Mouse (Mus musculus): ENCODE results near the gene Xrcc5.

The Xrcc5 gene

GRCm38 (mm10) chr1:72390420-72390819 lies 83.2 kb downstream of the Xrcc5 start:
- CTCF ChIA-PET, result no interaction called here

GRCm38 (mm10) chr1:72399720-72400401 lies 92.6 kb downstream of the Xrcc5 start:
- CTCF ChIA-PET, result no interaction called here

- CTCF ChIA-PET, result no interaction called here
Observed at GRCm38 (mm10) chr1:72400616-72401015, 93.4 kb downstream of the Xrcc5 start.

- CTCF ChIA-PET, result no interaction called here
Observed at GRCm38 (mm10) chr1:72401331-72402069, 94.3 kb downstream of the Xrcc5 start.

- CTCF ChIA-PET, result no interaction called here
Observed at GRCm38 (mm10) chr1:72406505-72407079, 99.4 kb downstream of the Xrcc5 start.

GRCm38 (mm10) chr1:72409936-72410335 lies 102.7 kb downstream of the Xrcc5 start:
- CTCF ChIA-PET, result no interaction called here

- CTCF ChIA-PET, result no interaction called here
Observed at GRCm38 (mm10) chr1:72411108-72411507, 103.9 kb downstream of the Xrcc5 start.

GRCm38 (mm10) chr1:72413205-72413604 lies 106.0 kb downstream of the Xrcc5 start:
- CTCF ChIA-PET, result no interaction called here

GRCm38 (mm10) chr1:72414133-72414532 lies 106.9 kb downstream of the Xrcc5 start:
- CTCF ChIA-PET, result no interaction called here

GRCm38 (mm10) chr1:72414561-72415253 lies 107.5 kb downstream of the Xrcc5 start:
- CTCF ChIA-PET, result no interaction called here

GRCm38 (mm10) chr1:72418744-72419655 lies 111.8 kb downstream of the Xrcc5 start:
- CTCF ChIA-PET, result no interaction called here

GRCm38 (mm10) chr1:72420220-72420619 lies 113.0 kb downstream of the Xrcc5 start:
- CTCF ChIA-PET, result no interaction called here

- CTCF ChIA-PET, result interaction anchor here (0.6 kb wide), 1 partner anchor 1602 kb away, joined by 3 read pairs; no protein-coding TSS in a partner anchor
Observed at GRCm38 (mm10) chr1:72422121-72422520, 114.9 kb downstream of the Xrcc5 start.

GRCm38 (mm10) chr1:72426456-72426855 lies 119.2 kb downstream of the Xrcc5 start:
- CTCF ChIA-PET, result no interaction called here

GRCm38 (mm10) chr1:72428526-72428925 lies 121.3 kb downstream of the Xrcc5 start:
- CTCF ChIA-PET, result no interaction called here

- CTCF ChIA-PET, result no interaction called here
Observed at GRCm38 (mm10) chr1:72429107-72429807, 122.0 kb downstream of the Xrcc5 start.

GRCm38 (mm10) chr1:72432579-72432978 lies 125.4 kb downstream of the Xrcc5 start:
- CTCF ChIA-PET, result no interaction called here

GRCm38 (mm10) chr1:72434510-72434909 lies 127.3 kb downstream of the Xrcc5 start:
- CTCF ChIA-PET, result no interaction called here

- CTCF ChIA-PET, result no interaction called here
Observed at GRCm38 (mm10) chr1:72436967-72437366, 129.7 kb downstream of the Xrcc5 start.

- CTCF ChIA-PET, result no interaction called here
Observed at GRCm38 (mm10) chr1:72439146-72439545, 131.9 kb downstream of the Xrcc5 start.

- CTCF ChIA-PET, result no interaction called here
Observed at GRCm38 (mm10) chr1:72442747-72443146, 135.5 kb downstream of the Xrcc5 start.

Data from spleen, embryonic (tissue).